Mouse (Mus musculus) neural tube, embryonic 11.5 days (tissue): ENCODE measurements at regions not wholly inside any gene's neighbourhood (a gene's known extent, or its start where the extent isn't known, plus 50 kb on each side); places are given as distances from the start of the nearest gene placed in this dataset.

Experiments
- ATAC-seq: fragments of 200-750 bp; cut with Nextera tagmentation; 2 replicates; pipeline ENCODE4 v1.8.0; 2017; ENCODE audit warnings: moderate number of reproducible peaks, mild to moderate bottlenecking, moderate TSS enrichment, moderate library complexity; ENCODE audit not compliant: insufficient read depth, low FRiP score, low TSS enrichment
- DNase-seq: peaks from one replicate; pipeline ENCODE4 v3.0.0-alpha.2; 2015; ENCODE audit warnings: low spot score
- H3K27ac ChIP-seq: fragments of 300-500 bp; sonication (generic); 2 replicates; pipeline ENCODE4 v1.5.1; 2014; ENCODE audit warnings: low read depth, mild to moderate bottlenecking, low read length
- H3K27me3 ChIP-seq: fragments of 300-500 bp; sonication (generic); 2 replicates; pipeline ENCODE4 v1.6.1; 2014; ENCODE audit warnings: mild to moderate bottlenecking, low read length, mixed read lengths; ENCODE audit not compliant: control insufficient read depth, insufficient read depth
- H3K36me3 ChIP-seq: fragments of 300-500 bp; sonication (generic); 2 replicates; pipeline ENCODE4 v1.6.1; 2014; ENCODE audit warnings: mild to moderate bottlenecking, low read length, moderate library complexity, mixed read lengths; ENCODE audit not compliant: control insufficient read depth, insufficient read depth
- H3K4me1 ChIP-seq: fragments of 300-500 bp; sonication (generic); 2 replicates; pipeline ENCODE4 v1.6.1; 2014; ENCODE audit warnings: low read length, mixed read lengths; ENCODE audit not compliant: control insufficient read depth, insufficient read depth
- H3K4me2 ChIP-seq: fragments of 300-500 bp; sonication (generic); 2 replicates; pipeline ENCODE4 v1.6.1; 2014; ENCODE audit warnings: low read depth, mild to moderate bottlenecking, moderate library complexity
- H3K4me3 ChIP-seq: fragments of 300-500 bp; sonication (generic); 2 replicates; pipeline ENCODE4 v1.5.1; 2014; ENCODE audit warnings: low read depth, low read length
- H3K9ac ChIP-seq: fragments of 300-500 bp; sonication (generic); 2 replicates; pipeline ENCODE4 v1.6.1; 2014; ENCODE audit warnings: mild to moderate bottlenecking, low read length
- H3K9me3 ChIP-seq: fragments of 300-500 bp; sonication (generic); 2 replicates; pipeline ENCODE4 v1.6.1; 2016; ENCODE audit warnings: low read length; ENCODE audit not compliant: control insufficient read depth
- WGBS: fragments of 180-500 bp; shearing (Covaris S2); extraction: QIAGEN DNeasy Blood & Tissue Kit; methylation state at CpG from one replicate; pipeline ENCODE4 v1.1.7; 2014; 5-methylcytosine and 5-hydroxymethylcytosine counted together

DNA sequence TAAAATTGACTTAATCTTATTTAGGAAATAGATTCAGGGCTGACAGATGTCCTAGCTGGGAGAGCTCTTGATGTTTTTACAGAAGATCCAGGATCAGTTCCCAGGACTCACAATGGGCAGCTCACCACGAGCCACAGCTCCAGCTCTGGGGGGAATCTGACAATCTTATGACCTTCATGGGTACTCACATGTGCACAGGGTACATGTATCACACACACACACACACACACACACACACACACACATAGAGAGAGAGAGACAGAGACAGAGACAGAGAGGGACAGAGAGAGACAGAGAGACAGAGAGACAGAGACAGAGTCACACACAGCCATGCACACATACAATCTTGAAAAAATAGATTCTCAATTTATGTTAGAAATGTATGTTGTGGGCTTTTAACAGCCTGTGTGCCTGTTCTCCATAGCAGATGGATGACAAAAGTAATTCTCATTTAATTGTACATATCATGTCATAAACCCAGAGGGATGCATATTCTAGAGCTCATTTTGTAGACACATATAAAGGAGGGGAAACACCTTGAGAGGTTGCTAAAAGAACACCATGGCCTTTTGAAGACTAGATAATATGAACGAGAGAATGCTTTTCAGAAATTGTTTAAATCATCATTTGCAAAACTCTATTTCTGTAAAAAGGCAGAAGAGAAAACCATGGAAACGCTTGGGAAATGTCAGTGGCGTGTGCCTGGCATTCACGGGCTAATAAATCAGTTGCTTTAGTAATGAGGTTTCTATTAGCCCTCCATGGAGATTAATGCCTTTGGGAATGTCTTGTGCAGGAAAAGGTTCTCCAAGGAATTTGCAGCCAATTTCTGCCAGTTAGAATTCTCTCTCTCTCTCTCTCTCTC is 538.3 kb downstream of the Fat4 start:
- 62% methylated on average over 5 of the region's 5 CpGs for WGBS
- peak; percentile 9 for DNase-seq
- no peak for ATAC-seq
- no peaks in the 10 kb centered on the region for H3K4me1 ChIP-seq
- no peaks in the 10 kb centered on the region for H3K36me3 ChIP-seq
- H3K4me2 ChIP-seq = no peak overlapping the region
- H3K9me3 ChIP-seq = no peaks in the 10 kb centered on the region
- no peaks in the 10 kb centered on the region for H3K27me3 ChIP-seq
- no peak overlapping the region for H3K27ac ChIP-seq
- H3K9ac ChIP-seq = no peak overlapping the region
- H3K4me3 ChIP-seq = no peak overlapping the region

DNA sequence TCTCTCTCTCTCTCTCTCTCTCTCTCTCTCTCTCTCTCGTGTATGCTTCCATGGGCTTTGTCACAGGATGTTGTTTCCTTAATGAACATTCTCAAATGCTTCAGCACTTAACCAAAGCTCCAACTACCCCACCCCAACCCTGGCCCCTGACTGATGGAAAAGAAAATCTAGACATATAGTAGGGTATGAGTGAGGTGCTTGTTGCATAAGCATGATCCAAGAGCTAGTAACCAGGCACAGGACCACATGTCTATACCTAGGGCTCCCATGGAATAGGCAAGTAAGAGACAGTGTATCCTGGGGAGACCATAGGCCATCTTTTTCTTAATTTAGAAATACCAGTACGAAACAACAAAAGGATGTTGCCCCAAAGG is 538.9 kb downstream of the Fat4 start:
- Histone ChIP-seq H3K27ac (no peak overlapping the region), H3K4me2 (no peak overlapping the region), H3K36me3 (no peaks in the 10 kb centered on the region), H3K9ac (no peak overlapping the region), H3K4me3 (no peak overlapping the region), H3K27me3 (no peaks in the 10 kb centered on the region), H3K9me3 (no peaks in the 10 kb centered on the region), H3K4me1 (no peaks in the 10 kb centered on the region)
- WGBS = 73% methylated on average over 2 of the region's 2 CpGs
- DNase-seq (no peak), ATAC-seq (no peak)

DNA sequence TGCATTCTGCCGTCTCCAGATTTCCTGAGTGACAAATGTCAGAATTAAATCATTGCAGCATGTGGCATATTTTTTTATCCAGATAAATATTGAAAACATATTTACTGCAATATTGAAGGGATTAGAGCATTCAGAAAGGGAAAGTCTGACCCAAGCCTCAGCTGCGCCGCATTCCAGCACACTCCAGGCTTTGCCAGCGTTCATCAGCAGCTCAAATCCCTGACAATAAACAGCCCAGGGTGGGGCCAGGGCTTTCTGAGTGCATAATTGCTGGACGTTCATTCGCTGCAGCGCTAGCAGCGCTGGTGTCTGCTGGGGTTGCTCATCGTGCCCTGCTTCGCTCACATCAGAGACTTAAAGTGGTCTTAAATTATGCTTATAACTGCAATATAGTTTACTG is 556.6 kb downstream of the Fat4 start:
- Histone ChIP-seq H3K27me3 (no peaks in the 10 kb centered on the region), H3K27ac (no peak overlapping the region), H3K9me3 (no peaks in the 10 kb centered on the region), H3K9ac (no peak overlapping the region), H3K4me2 (no peak overlapping the region), H3K4me1 (no peaks in the 10 kb centered on the region), H3K4me3 (no peak overlapping the region), H3K36me3 (no peaks in the 10 kb centered on the region)
- ATAC-seq (no peak), DNase-seq (no peak)
- 81% methylated on average over 10 of the region's 10 CpGs for WGBS

DNA sequence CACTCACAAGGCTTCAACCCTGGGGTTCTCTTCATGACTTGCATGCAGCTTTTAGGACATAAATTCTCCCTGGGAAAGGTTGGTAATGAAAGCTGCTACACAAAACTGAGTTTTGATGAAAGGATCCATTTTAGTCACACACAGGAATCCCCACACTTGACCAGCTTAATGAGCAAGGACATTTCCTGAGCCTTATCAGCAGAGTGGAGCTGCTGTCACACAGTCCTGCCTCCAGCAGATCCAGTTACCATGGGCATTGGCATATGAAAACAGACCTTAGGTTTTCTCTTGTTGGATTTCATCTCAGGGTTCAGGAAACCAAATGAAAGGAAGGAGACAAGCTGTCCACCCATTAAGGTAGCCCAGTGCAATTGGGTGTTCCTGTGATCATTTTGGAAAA is 568.9 kb downstream of the Fat4 start:
- ATAC-seq = no peak
- no peak for DNase-seq
- Histone ChIP-seq H3K4me2 (no peak overlapping the region), H3K4me3 (no peak overlapping the region), H3K36me3 (no peaks in the 10 kb centered on the region), H3K9ac (no peak overlapping the region), H3K4me1 (no peaks in the 10 kb centered on the region), H3K9me3 (no peaks in the 10 kb centered on the region), H3K27ac (no peak overlapping the region), H3K27me3 (no peaks in the 10 kb centered on the region)

DNA sequence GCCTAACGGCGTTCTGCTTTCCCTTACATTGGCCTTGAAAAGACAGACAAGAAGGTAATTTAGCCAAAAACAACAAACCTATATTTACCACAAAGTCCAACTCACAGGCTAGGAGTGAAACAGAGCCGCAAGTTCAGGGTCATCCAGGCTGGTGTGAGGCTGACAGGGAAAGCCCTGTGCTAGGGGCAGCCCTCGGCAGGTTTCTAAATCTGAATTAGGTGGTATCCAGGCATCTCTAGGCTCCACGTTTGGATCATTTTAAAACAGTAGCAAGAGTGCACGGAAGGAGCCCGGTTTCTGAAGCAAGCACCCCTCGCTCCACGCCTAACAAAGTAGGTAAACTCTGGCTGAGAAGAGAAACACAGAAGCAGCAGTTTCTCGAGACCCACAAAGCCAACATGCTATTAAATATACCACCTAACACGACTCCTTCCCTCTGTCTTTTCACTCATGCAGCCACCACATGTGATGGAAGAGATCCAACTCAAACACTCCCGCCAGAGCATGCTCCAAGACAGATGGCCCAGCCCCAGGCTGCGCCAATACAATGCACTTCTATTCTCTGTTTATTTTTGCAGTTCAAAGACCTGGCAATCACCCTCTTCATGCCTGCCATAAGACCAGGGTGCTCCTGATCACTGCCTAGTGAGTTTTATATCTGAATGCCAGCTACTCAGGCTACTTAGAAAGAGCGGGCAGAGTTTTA is 573.6 kb downstream of the Fat4 start:
- 71% methylated on average over 14 of the region's 14 CpGs for WGBS
- H3K27me3 ChIP-seq = no peaks in the 10 kb centered on the region
- DNase-seq (peak; percentile 36), ATAC-seq (no peak)
- H3K27ac ChIP-seq = no peak overlapping the region
- no peaks in the 10 kb centered on the region for H3K4me1 ChIP-seq
- H3K9me3 ChIP-seq = no peaks in the 10 kb centered on the region
- no peak overlapping the region for H3K4me2 ChIP-seq
- no peaks in the 10 kb centered on the region for H3K36me3 ChIP-seq
- H3K4me3 ChIP-seq = no peak overlapping the region
- no peak overlapping the region for H3K9ac ChIP-seq

DNA sequence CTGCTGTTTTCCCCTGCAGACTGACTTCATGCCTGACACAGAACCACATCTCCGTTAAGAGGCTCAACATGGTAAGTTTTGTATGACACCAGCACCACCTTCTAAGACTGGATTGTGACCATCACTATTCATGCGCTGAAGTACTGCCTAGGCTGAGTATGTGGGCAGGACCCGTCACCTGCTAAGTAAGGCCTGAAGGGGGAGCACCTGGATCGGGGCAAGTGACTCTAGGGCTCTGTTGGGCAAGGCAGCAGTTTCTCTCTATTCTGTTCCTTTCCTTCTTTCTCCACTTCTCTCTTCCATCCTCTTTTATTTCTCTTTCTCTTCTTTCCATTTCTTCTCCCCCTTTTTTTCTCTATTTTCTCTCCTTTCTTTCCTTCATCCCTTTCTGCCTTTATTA is 574.8 kb downstream of the Fat4 start:
- DNase-seq = no peak
- WGBS = 87% methylated on average over 4 of the region's 4 CpGs
- ATAC-seq = no peak
- H3K27me3 ChIP-seq = no peaks in the 10 kb centered on the region
- H3K4me3 ChIP-seq = no peak overlapping the region
- no peaks in the 10 kb centered on the region for H3K36me3 ChIP-seq
- no peak overlapping the region for H3K4me2 ChIP-seq
- H3K9me3 ChIP-seq = no peaks in the 10 kb centered on the region
- no peak overlapping the region for H3K9ac ChIP-seq
- H3K27ac ChIP-seq = no peak overlapping the region
- no peaks in the 10 kb centered on the region for H3K4me1 ChIP-seq

DNA sequence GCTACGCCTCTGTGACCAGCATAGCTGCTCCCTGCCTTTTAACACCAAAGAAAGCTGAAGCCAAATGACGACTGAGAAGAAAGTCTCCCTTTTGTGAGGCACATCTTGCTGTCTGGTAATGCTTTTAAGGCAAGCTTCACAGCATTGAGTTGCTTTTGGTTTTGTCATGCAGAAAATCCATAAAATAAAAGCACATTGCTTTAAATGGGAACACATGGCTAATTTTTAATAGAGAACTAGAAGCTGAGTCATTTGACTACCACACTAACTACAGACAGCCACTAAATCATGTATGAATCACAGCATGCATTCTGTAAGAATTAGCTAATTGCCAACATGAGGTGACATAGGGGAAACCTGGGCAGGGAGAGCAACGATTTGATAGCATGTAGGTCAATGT is 579.1 kb downstream of the Fat4 start:
- Histone ChIP-seq H3K27ac (no peak overlapping the region), H3K9ac (no peak overlapping the region), H3K9me3 (no peaks in the 10 kb centered on the region), H3K27me3 (no peaks in the 10 kb centered on the region), H3K4me2 (no peak overlapping the region), H3K36me3 (no peaks in the 10 kb centered on the region), H3K4me3 (no peak overlapping the region), H3K4me1 (no peaks in the 10 kb centered on the region)
- DNase-seq (no peak), ATAC-seq (no peak)
- WGBS = 76% methylated on average over 3 of the region's 3 CpGs

DNA sequence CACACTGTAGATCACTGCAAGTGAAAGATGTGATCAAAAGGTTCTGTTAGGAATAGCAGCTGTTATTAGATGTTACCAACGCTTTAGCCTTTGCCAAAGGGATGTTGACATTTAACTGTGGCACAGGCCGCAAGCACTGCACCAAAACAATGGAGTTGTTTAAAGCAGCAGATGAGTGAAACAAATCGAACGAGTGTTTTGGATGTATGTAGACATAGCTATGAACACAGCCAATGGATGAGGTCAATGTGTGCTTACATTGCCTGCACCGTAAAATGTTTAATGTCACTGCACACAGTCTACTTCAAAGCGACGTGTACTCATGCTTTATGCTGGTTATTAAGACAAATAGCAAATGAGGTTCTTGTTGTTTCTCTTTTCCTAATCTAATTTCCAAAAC is 602.7 kb downstream of the Fat4 start:
- no peaks in the 10 kb centered on the region for H3K36me3 ChIP-seq
- no peak overlapping the region for H3K4me2 ChIP-seq
- no peak for ATAC-seq

DNA sequence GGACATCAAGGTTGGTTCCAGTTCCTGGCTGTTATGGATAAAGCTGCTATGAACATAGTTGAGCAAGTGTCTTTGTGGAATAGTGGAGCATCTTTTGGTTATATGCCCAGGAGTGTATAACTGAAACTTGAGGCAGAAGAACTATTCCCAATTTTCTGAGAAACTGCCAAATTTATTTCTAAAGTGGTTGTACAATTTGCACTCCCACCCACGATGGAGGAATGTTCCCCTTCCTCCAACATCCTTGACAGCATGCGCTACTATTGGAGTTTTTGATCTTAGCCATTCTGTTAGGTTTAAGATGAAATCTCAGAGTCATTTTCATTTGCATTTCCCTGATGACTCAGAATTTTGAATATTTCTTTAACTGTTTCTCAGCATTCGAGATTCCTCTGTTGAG is 607.6 kb downstream of the Fat4 start:
- H3K36me3 ChIP-seq = no peaks in the 10 kb centered on the region
- H3K4me1 ChIP-seq = no peaks in the 10 kb centered on the region
- ATAC-seq (no peak), DNase-seq (no peak)
- no peaks in the 10 kb centered on the region for H3K27me3 ChIP-seq
- H3K4me3 ChIP-seq = no peak overlapping the region
- H3K27ac ChIP-seq = no peak overlapping the region
- H3K9me3 ChIP-seq = no peaks in the 10 kb centered on the region
- no peak overlapping the region for H3K9ac ChIP-seq
- no peak overlapping the region for H3K4me2 ChIP-seq
- WGBS = 96% methylated on average over 3 of the region's 3 CpGs

More for the DNA sequence above, 602.7 kb downstream of the Fat4 start:
- no peak overlapping the region for H3K4me3 ChIP-seq
- H3K27ac ChIP-seq = no peak overlapping the region
- no peak overlapping the region for H3K9ac ChIP-seq
- WGBS = 86% methylated on average over 7 of the region's 7 CpGs
- no peaks in the 10 kb centered on the region for H3K4me1 ChIP-seq
- no peak for DNase-seq
- H3K9me3 ChIP-seq = no peaks in the 10 kb centered on the region
- no peaks in the 10 kb centered on the region for H3K27me3 ChIP-seq
